8 mouse cellular contexts compared by ENCODE assay signal in the genomic region with DNA sequence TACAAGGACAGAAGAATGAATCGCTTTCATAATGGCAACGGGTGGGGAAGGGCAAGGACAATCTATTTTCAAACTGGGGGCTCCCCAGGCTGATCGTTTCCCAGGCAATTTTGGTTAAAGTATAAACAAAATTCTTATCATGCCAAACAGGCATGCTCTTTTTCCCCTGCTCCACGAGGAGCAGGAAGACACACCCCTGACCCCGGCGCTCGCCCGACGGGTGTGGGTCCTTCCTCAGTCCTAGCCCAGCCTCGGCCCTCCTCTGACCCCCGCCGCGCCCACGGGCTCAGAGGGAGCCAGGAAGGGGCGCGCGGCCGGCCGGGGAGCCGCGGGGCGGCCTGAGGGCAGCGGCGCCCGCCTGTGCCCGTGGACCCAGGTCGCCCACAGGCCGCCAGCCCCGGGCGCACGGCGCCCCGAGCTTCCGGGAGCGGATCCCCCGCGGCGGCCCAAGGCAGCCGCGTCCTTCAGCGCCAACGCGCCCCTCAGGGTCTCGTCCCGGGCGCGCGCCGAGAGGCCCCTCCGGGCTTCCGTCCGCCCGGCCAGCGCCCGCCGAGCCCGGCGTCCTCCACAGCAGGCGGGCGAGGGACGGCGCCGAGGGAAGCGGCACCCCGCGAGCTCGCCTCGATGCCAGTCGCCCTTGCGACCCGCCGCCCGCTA. TPM values are rescaled to one million over a fixed set of nuclear protein-coding genes. Genes with fewer than 3 reads are reported as not detected.
A peak's percentile ranks its signal among the peaks of the same experiment; 100 is the strongest.
DNase-seq lines count a peak whose midpoint lies in the region; ATAC-seq and TF ChIP-seq lines count a peak whose summit lies in the region.

No protein-coding gene starts in this region.

- H3K27ac ChIP-seq in intestine, embryonic 16.5 days (ENCODE audit: low read length): peak overlapping the region; percentile 92
- H3K27ac ChIP-seq in liver, postnatal 0 days (ENCODE audit: low read depth): peak overlapping the region; percentile 94
- peak overlapping the region; percentile 69 for H3K27ac ChIP-seq in neural tube, embryonic 12.5 days

- peak overlapping the region; percentile 75 for H3K4me2 ChIP-seq in intestine, embryonic 16.5 days (ENCODE audit: low read depth, low read length)
- H3K4me2 ChIP-seq in liver, postnatal 0 days (ENCODE audit: low read depth, low read length): peak overlapping the region; percentile 81
- peak overlapping the region; percentile 82 for H3K4me2 ChIP-seq in neural tube, embryonic 12.5 days (replicated peaks)

- peak; percentile 64 for ATAC-seq in CD4-positive, CD25-positive, alpha-beta regulatory T cell, adult 4 months
- peak; percentile 89 for ATAC-seq in intestine, embryonic 16.5 days
- ATAC-seq in liver, postnatal 0 days: peak; percentile 87
- ATAC-seq in neural tube, embryonic 12.5 days (ENCODE audit: low FRiP score, low read depth): peak; percentile 89

- no peak for TF ChIP-seq CTCF in liver, postnatal 0 days (IDR thresholded peaks at IDR 0.05; ENCODE audit: low read depth)

- peak overlapping the region; percentile 93 for H3K4me3 ChIP-seq in intestine, embryonic 16.5 days (ENCODE audit: low read length)
- H3K4me3 ChIP-seq in liver, postnatal 0 days (ENCODE audit: low read depth, low read length): peak overlapping the region; percentile 91
- H3K4me3 ChIP-seq in neural tube, embryonic 12.5 days: peak overlapping the region; percentile 91

- no peaks in the 10 kb centered on the region for H3K36me3 ChIP-seq in intestine, embryonic 16.5 days (ENCODE audit: control insufficient read depth, insufficient read depth, low read length)
- H3K36me3 ChIP-seq in liver, postnatal 0 days (replicated peaks; ENCODE audit: insufficient read depth, low read length): no peaks in the 10 kb centered on the region
- H3K36me3 ChIP-seq in neural tube, embryonic 12.5 days: no peaks in the 10 kb centered on the region

- peak overlapping the region; percentile 91 for H3K9ac ChIP-seq in intestine, embryonic 16.5 days (ENCODE audit: low read depth, low read length)
- H3K9ac ChIP-seq in liver, postnatal 0 days (replicated peaks): peak overlapping the region; percentile 92
- peak overlapping the region; percentile 98 for H3K9ac ChIP-seq in neural tube, embryonic 12.5 days

- WGBS in intestine, embryonic 16.5 days: 1% methylated on average over 45 of the region's 73 CpGs
- WGBS in liver, postnatal 0 days (ENCODE audit: insufficient replicate concordance): under 1% methylated on average over 41 of the region's 73 CpGs
- under 1% methylated on average over 71 of the region's 73 CpGs for WGBS in neural tube, embryonic 12.5 days

- DNase-seq in T-cell, adult 2 months (ENCODE audit: low spot score): peak; percentile 19
- peak; percentile 31 for DNase-seq in embryo, embryonic 11.5 days (ENCODE audit: low read depth, low spot score)
- DNase-seq in heart, adult 18-20 months: peak; percentile 75 to 91
- DNase-seq in liver, postnatal 0 days: peak; percentile 79
- DNase-seq in thymus, postnatal 14 days: no peak

- H3K4me1 ChIP-seq in intestine, embryonic 16.5 days (ENCODE audit: control insufficient read depth, insufficient read depth, low read length): peaks cover 9% of the 10 kb centered on the region
- peaks cover 9% of the 10 kb centered on the region; the same call in 1 of the 2 replicates for H3K4me1 ChIP-seq in liver, postnatal 0 days (ENCODE audit: insufficient read depth)
- peaks cover 6% of the 10 kb centered on the region; the same call in 1 of the 2 replicates for H3K4me1 ChIP-seq in neural tube, embryonic 12.5 days

- peak; percentile 69 for TF ChIP-seq EP300 in liver, postnatal 0 days (IDR thresholded peaks at IDR 0.05; ENCODE audit: low read depth)

- no peaks in the 10 kb centered on the region for H3K27me3 ChIP-seq in intestine, embryonic 16.5 days (replicated peaks; ENCODE audit: control insufficient read depth, insufficient read depth, low read length)
- no peaks in the 10 kb centered on the region for H3K27me3 ChIP-seq in liver, postnatal 0 days (ENCODE audit: insufficient read depth, low read length)
- no peaks in the 10 kb centered on the region for H3K27me3 ChIP-seq in neural tube, embryonic 12.5 days (replicated peaks)

- H3K9me3 ChIP-seq in intestine, embryonic 16.5 days (ENCODE audit: control insufficient read depth, low read length): no peaks in the 10 kb centered on the region
- no peaks in the 10 kb centered on the region for H3K9me3 ChIP-seq in liver, postnatal 0 days (ENCODE audit: low read length)
- no peaks in the 10 kb centered on the region for H3K9me3 ChIP-seq in neural tube, embryonic 12.5 days

RNA-seq across cellular contexts. Expression of gene 4931406P16Rik, which starts 0.4 kb away (rescaled TPM):
- 10 to 100 TPM; 22.7 to 30.8 TPM for polyA plus RNA-seq in CD4-positive, CD25-positive, alpha-beta regulatory T cell, adult 4 months (2017; shearing (Covaris generic))
- total RNA-seq in heart, adult 18-20 months (2021): 10 to 100 TPM; 34.8 to 41.3 TPM
- 22.7 and 23.5 TPM in 2 replicates for polyA plus RNA-seq in intestine, embryonic 16.5 days (2015; fragmentation: Nextera tagmentation; extraction: Ambion mirVana)
- polyA plus RNA-seq in liver, postnatal 0 days (2015; fragmentation: Nextera tagmentation; extraction: Ambion mirVana): 9.3 and 10.3 TPM in 2 replicates
- 30.6 and 37.2 TPM in 2 replicates for polyA plus RNA-seq in neural tube, embryonic 12.5 days (2016; fragmentation: Nextera tagmentation; extraction: Ambion mirVana)
